Mouse (Mus musculus): Measurements from ENCODE around the gene Trim14. TPM values are rescaled to one million over a fixed set of nuclear protein-coding genes. Genes with fewer than 3 reads are reported as not detected.

Trim14 gene
- polyA plus RNA-seq, 1 experiment from 2014 or later = 1.5 TPM

GRCm38 (mm10) chr4:46560069-46560705 lies 24.2 kb upstream of the Trim14 start:
- Histone ChIP-seq H3K4me2 (replicated peaks) (no peak overlapping the region), H3K9ac (no peak overlapping the region), H3K36me3 (no peaks in the 10 kb centered on the region), H3K27ac (no peak overlapping the region), H3K9me3 (no peaks in the 10 kb centered on the region), H3K4me3 (no peak overlapping the region), H3K4me1 (no peaks in the 10 kb centered on the region; the same call in 1 of the 2 replicates), H3K27me3 (no peaks in the 10 kb centered on the region)
- WGBS = 79% methylated on average over 14 of the region's 14 CpGs
- ATAC-seq (ENCODE audit: insufficient number of reproducible peaks, insufficient read depth, low FRiP score, low TSS enrichment) = no peak

- Histone ChIP-seq H3K27me3 (no peaks in the 10 kb centered on the region), H3K4me1 (no peaks in the 10 kb centered on the region; the same call in 1 of the 2 replicates), H3K9ac (no peak overlapping the region; the same call in 1 of the 2 replicates), H3K4me3 (no peak overlapping the region), H3K36me3 (no peaks in the 10 kb centered on the region), H3K4me2 (replicated peaks) (no peak overlapping the region), H3K9me3 (no peaks in the 10 kb centered on the region), H3K27ac (no peak overlapping the region)
- 78% methylated on average over 22 of the region's 22 CpGs for WGBS
- no peak for ATAC-seq (ENCODE audit: insufficient number of reproducible peaks, insufficient read depth, low FRiP score, low TSS enrichment)
Measured at GRCm38 (mm10) chr4:46558672-46559667, 23.0 kb upstream of the Trim14 start.

GRCm38 (mm10) chr4:46556933-46557332 lies 21.0 kb upstream of the Trim14 start:
- Histone ChIP-seq H3K4me3 (no peak overlapping the region), H3K4me2 (replicated peaks) (no peak overlapping the region), H3K27me3 (no peaks in the 10 kb centered on the region), H3K36me3 (no peaks in the 10 kb centered on the region), H3K9ac (no peak overlapping the region), H3K9me3 (no peaks in the 10 kb centered on the region), H3K4me1 (no peaks in the 10 kb centered on the region; the same call in 1 of the 2 replicates), H3K27ac (no peak overlapping the region)
- 86% methylated on average over 3 of the region's 3 CpGs for WGBS
- no peak for ATAC-seq (ENCODE audit: insufficient number of reproducible peaks, insufficient read depth, low FRiP score, low TSS enrichment)

- Histone ChIP-seq H3K4me2 (replicated peaks) (no peak overlapping the region), H3K27ac (no peak overlapping the region), H3K9ac (no peak overlapping the region), H3K4me1 (no peaks in the 10 kb centered on the region; the same call in 1 of the 2 replicates), H3K4me3 (no peak overlapping the region), H3K27me3 (no peaks in the 10 kb centered on the region), H3K9me3 (no peaks in the 10 kb centered on the region), H3K36me3 (no peaks in the 10 kb centered on the region)
- WGBS = 84% methylated on average over 9 of the region's 9 CpGs
- no peak for ATAC-seq (ENCODE audit: insufficient number of reproducible peaks, insufficient read depth, low FRiP score, low TSS enrichment)
Measured at GRCm38 (mm10) chr4:46555762-46556161, 19.8 kb upstream of the Trim14 start.

DNA sequence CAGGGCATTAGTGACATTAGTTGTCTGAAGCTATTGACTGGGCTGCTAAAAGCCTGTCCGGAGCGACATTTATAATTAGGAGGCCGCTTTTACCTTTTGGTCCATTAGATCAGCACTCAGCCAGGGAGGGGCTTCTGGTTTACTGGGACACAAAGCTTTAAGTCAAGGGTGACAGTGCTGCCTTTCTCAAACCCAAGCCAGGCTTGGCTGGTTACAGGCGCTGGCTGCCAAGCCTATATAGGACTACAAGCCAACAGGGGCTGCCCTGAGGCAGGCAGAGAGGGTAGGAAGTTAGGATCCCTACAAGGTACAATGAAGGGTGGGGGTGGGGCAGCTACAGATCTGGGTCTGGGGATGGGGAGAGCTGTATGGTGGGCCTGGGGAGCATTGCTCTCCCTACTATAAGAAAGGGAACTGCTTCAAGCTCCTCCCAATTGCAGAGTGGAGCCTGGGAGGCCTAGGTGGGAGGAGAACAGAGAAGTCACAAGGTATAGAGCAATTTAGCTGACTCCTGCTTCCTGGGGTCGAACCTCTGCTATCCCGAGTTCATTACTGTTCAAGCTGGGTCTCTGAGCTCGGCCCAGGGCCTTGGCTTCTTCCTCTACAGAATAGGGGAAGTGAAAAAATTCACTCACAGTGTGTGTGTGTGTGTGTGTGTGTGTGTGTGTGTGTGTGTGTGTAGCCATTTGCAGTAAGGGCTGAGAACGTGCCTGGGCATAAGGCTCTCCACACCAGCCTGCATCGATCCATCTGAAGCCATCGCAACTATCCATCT lies 18.5 kb upstream of the Trim14 start:
- Histone ChIP-seq H3K4me2 (replicated peaks) (no peak overlapping the region), H3K4me1 (no peaks in the 10 kb centered on the region; the same call in 1 of the 2 replicates), H3K9me3 (no peaks in the 10 kb centered on the region), H3K27ac (no peak overlapping the region), H3K4me3 (no peak overlapping the region), H3K36me3 (no peaks in the 10 kb centered on the region), H3K9ac (no peak overlapping the region), H3K27me3 (no peaks in the 10 kb centered on the region)
- ATAC-seq (ENCODE audit: insufficient number of reproducible peaks, insufficient read depth, low FRiP score, low TSS enrichment) = no peak
- WGBS = 75% methylated on average over 10 of the region's 10 CpGs

GRCm38 (mm10) chr4:46553864-46554263 lies 17.9 kb upstream of the Trim14 start:
- 71% methylated on average over 1 of the region's 1 CpGs for WGBS

DNA sequence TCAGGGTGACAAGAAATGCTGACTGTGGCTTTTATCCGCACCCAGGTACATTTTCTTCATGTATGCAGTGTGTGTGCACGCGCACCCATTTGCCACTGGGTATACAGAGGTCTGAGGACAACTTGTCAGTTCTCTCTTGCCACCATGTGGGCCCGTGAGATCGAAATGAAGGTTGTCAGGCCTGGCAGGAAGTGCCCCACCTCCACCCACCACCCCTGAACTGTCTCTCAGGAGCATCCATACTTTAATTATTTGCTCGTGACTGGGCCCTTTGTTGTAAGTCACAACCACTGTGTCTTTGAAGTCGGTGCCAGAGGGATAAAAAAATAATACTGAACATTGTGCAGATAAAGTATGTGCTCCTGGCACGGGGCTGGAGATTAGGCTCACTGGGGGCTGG lies 14.5 kb upstream of the Trim14 start:
- 46% methylated on average over 8 of the region's 8 CpGs for WGBS
- Histone ChIP-seq H3K9ac (no peak overlapping the region), H3K36me3 (no peaks in the 10 kb centered on the region), H3K4me1 (peaks cover 4% of the 10 kb centered on the region), H3K27ac (no peak overlapping the region), H3K27me3 (no peaks in the 10 kb centered on the region), H3K4me2 (replicated peaks) (no peak overlapping the region), H3K4me3 (no peak overlapping the region), H3K9me3 (no peaks in the 10 kb centered on the region)
- no peak for ATAC-seq (ENCODE audit: insufficient number of reproducible peaks, insufficient read depth, low FRiP score, low TSS enrichment)

More at GRCm38 (mm10) chr4:46553864-46554263, 17.9 kb upstream of the Trim14 start:
- Histone ChIP-seq H3K4me1 (no peaks in the 10 kb centered on the region; the same call in 1 of the 2 replicates), H3K9ac (no peak overlapping the region), H3K36me3 (no peaks in the 10 kb centered on the region), H3K4me3 (no peak overlapping the region), H3K27me3 (no peaks in the 10 kb centered on the region), H3K27ac (no peak overlapping the region), H3K4me2 (replicated peaks) (no peak overlapping the region), H3K9me3 (no peaks in the 10 kb centered on the region)
- no peak for ATAC-seq (ENCODE audit: insufficient number of reproducible peaks, insufficient read depth, low FRiP score, low TSS enrichment)

- H3K27ac ChIP-seq = no peak overlapping the region
- H3K9me3 ChIP-seq = no peaks in the 10 kb centered on the region
- no peak overlapping the region for H3K4me3 ChIP-seq
- no peak overlapping the region for H3K9ac ChIP-seq
- no peaks in the 10 kb centered on the region for H3K36me3 ChIP-seq
- H3K27me3 ChIP-seq = no peaks in the 10 kb centered on the region
- H3K4me2 ChIP-seq (replicated peaks) = no peak overlapping the region
- H3K4me1 ChIP-seq = peaks cover 4% of the 10 kb centered on the region
- 77% methylated on average over 9 of the region's 10 CpGs for WGBS
- no peak for ATAC-seq (ENCODE audit: insufficient number of reproducible peaks, insufficient read depth, low FRiP score, low TSS enrichment)
Measured at GRCm38 (mm10) chr4:46549979-46550378, 14.0 kb upstream of the Trim14 start.

GRCm38 (mm10) chr4:46546709-46547108 lies 10.8 kb upstream of the Trim14 start:
- peaks cover 4% of the 10 kb centered on the region for H3K4me1 ChIP-seq
- no peak; the same call in 1 of the 2 replicates for ATAC-seq (ENCODE audit: insufficient number of reproducible peaks, insufficient read depth, low FRiP score, low TSS enrichment)
- no peaks in the 10 kb centered on the region for H3K9me3 ChIP-seq
- no peaks in the 10 kb centered on the region for H3K36me3 ChIP-seq
- no peaks in the 10 kb centered on the region for H3K27me3 ChIP-seq
- no peak overlapping the region for H3K4me2 ChIP-seq (replicated peaks)
- no peak overlapping the region for H3K27ac ChIP-seq
- no peak overlapping the region for H3K9ac ChIP-seq
- WGBS = 37% methylated on average over 6 of the region's 6 CpGs
- H3K4me3 ChIP-seq = no peak overlapping the region

DNA sequence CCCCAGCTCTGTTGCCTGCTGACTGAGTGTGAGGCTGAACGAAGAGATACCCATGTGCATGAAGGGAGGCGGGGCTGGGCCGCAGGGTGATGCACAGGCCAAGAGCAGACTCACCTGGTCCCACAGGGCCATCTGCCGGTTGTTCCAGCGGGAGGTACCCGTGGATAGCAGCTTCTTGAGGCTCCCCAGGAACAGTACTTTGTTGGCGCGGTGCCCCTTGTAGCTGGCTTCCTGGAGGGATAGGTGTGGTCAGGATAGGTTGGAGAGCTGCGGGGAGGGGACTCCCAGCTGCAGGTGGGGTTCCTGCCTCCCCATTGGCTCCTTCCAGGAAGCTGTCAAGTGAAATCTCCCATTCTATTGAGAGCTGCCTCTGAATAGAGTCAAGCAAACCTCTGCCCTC lies 9.6 kb upstream of the Trim14 start:
- Histone ChIP-seq H3K36me3 (no peaks in the 10 kb centered on the region), H3K9ac (no peak overlapping the region), H3K4me2 (replicated peaks) (no peak overlapping the region), H3K27ac (no peak overlapping the region), H3K4me1 (peaks cover 4% of the 10 kb centered on the region), H3K4me3 (no peak overlapping the region), H3K9me3 (no peaks in the 10 kb centered on the region), H3K27me3 (no peaks in the 10 kb centered on the region)
- no peak; the same call in 1 of the 2 replicates for ATAC-seq (ENCODE audit: insufficient number of reproducible peaks, insufficient read depth, low FRiP score, low TSS enrichment)
- 11% methylated on average over 9 of the region's 9 CpGs for WGBS

DNA sequence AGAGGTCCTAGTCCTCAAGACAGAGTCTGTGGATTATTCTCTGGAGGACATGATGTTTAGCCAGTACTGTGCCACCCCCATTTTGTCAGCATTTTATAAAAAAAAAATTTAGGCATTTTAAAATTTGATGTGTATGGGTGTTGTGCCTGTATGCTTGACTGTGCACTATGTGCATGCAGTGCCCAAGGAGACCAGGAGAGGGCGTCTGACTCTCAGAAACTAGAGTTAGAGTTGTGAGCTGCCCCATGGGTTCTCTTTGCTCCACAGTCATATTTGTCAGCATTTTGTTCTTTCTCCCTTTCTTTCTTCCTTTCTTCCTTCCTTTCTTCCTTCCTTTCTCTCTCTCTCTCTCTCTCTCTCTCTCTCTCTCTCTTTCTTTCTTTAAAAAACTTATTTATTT lies 8.4 kb upstream of the Trim14 start:
- Histone ChIP-seq H3K27ac (no peak overlapping the region), H3K9me3 (no peaks in the 10 kb centered on the region), H3K36me3 (no peaks in the 10 kb centered on the region), H3K27me3 (0 out of 2 replicates have a peak, but pooled peaks cover 3% of the 10 kb centered on the region), H3K4me3 (no peak overlapping the region), H3K9ac (no peak overlapping the region), H3K4me2 (replicated peaks) (no peak overlapping the region), H3K4me1 (peaks cover 4% of the 10 kb centered on the region)
- no peak for ATAC-seq (ENCODE audit: insufficient number of reproducible peaks, insufficient read depth, low FRiP score, low TSS enrichment)
- 14% methylated on average over 1 of the region's 1 CpGs for WGBS
